Mouse (Mus musculus) adipocyte (in vitro differentiated cells): ENCODE data around the gene Slc24a4.

ENCODE experiments used
- DNase-seq: peaks from one replicate; pipeline ENCODE4 v3.0.0-alpha.2; 2016; ENCODE audit warnings: low spot score

The Slc24a4 gene

DNA sequence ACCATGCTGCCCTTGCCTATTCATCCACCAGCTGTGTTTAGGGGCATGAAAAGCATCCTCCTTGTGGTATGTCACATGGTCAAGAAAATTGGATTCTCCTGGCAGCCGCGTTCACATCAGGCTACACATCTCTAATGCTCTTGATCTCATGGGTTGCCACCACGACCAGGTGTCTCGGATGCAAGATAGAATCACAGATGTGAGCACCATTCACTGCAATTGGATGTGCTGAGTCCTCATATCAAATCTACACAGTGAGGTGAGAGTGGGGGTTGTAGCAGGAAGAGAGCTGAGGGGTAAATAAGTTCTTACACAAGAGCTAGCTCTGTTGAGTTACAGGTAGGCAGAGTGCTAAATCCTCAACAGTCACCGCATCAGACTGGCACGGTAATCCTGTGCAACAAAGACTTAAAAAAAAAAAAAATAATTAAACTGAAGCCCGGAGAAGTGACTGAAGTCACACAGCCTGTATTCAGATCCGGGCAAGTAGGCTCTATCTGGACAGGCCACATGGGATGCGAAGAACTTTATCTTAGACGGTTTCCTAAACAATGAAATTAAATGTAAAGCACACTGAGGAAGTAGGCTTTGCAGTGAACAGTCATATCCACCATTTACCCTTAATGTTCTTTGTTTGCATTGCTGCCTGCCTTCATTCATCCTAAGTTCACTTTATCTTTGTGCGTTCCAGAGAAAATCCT, 180.7 kb downstream of the Slc24a4 start:
- DNase-seq = no peak

DNA sequence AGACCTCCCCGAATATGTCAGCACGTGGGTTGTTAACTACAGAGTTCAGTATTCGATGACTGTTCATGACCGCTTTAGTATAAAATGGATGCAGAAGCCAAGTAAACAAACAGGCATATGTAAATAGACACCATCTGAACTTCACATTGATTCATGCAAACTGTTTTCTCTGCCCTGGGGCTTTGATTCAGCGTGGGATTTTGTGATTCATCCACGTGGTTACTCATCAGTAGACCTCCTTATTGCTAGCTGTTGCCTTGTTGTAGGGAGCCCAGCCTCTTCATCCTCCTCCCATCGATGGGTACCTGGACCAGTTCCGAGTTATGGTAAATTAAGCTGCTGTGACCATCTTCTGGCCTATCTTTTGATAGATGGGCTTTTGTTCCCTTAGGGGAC, 181.3 kb downstream of the Slc24a4 start:
- no peak for DNase-seq

DNA sequence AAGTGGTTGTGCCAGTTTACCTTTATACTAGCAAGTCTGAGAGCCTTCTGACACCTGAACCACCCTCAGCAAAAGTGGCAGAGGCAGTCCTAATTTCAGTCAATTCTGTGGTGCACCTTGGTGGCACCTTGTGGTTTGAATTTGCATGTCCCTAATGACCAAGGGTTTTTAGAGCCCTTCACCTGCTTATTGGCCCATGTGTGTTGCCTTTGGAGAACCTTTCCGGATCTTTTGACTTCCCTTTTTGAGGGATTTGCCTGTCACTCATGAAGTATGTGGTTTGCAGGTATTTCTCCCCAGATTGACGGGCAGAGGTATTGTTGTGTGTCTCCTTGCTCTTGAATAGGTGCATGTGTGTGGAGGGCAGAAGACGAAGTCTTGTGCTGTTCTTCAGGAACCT, 181.7 kb downstream of the Slc24a4 start:
- no peak for DNase-seq

DNA sequence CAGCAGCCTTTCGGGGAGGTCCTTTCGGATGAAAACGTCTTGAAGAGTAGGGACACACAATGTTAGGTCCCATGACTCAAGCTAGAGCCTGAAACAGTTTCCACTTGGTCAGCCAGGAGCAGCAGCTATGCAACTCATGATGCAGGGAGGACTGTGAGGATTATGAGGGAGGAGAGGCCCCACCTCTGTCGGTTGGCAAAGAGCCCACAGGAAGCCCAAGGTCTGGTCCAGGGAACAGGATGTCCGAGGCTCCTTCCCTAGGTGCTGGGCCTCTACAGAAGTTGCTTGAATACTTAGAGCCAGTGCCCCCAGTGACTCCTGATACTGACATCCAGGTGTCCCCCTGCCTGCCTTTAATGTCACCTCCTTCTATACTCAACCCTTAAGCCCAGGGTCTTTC, 182.9 kb downstream of the Slc24a4 start:
- no peak for DNase-seq
